Mouse (Mus musculus): Measurements from ENCODE around the gene Dnajb11. TPM values are rescaled to one million over a fixed set of nuclear protein-coding genes. Genes with fewer than 3 reads are reported as not detected.

Dnajb11 gene
- 10 to 100 TPM; 36.3 to 36.7 TPM for total RNA-seq (2021)
- long read RNA-seq, experiment 1, transcript Dnajb11-201 (10 exons, 1,927 nt): major isoform, 86 of 92 reads
- long read RNA-seq, experiment 1, partial matches to known transcripts: 2 of 92 reads
- long read RNA-seq, experiment 1, other reads (novel, unspliced or antisense): 4 of 92 reads
- long read RNA-seq, experiment 2, transcript Dnajb11-201 (10 exons, 1,927 nt): major isoform, 79 of 90 reads
- long read RNA-seq, experiment 2, partial matches to known transcripts: 3 of 90 reads
- long read RNA-seq, experiment 2, other reads (novel, unspliced or antisense): 8 of 90 reads

DNA sequence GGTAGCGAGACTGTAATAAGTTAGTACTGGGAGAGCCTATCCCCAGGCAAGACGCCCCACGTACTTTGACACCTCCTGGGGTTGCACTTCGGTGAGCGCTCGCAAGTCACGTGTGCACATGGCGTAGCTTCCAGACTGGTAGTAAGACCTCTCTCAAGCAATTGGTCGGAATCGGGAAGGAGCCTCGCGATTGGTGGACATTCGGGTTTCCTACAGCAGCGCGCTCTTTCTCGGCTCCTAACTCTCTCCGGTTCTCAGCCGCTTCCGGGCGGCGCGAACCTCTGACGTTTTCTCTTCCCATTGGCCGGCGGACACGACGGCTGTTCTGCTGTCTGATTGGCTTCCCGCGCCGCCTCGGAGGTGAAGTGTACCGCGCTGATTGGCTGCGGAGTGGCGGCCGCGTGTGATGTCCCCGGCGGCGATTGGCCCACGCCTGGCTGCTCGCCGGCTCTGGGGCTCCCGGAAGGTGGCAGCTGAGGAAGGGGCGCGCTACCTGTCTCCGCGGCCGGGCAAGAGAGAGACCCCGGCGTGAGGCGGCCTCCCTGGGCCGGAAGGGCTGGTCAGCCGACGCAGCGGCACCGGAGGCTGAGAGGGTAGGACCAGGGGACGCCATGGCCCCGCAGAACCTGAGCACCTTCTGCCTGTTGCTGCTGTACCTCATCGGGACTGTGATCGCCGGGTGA, at the start of gene Dnajb11, which contains the start of gene Tbccd1:
Gene Dnajb11 (plus strand): TSS at position 415 of the 683 bp plus-strand sequence.
Gene Tbccd1 (minus strand): TSS at position 239 of the 683 bp plus-strand sequence.
- DNase-seq: peak; percentile 96 to 97
- intact Hi-C loops (cut with DNase I): no loop called here

DNA sequence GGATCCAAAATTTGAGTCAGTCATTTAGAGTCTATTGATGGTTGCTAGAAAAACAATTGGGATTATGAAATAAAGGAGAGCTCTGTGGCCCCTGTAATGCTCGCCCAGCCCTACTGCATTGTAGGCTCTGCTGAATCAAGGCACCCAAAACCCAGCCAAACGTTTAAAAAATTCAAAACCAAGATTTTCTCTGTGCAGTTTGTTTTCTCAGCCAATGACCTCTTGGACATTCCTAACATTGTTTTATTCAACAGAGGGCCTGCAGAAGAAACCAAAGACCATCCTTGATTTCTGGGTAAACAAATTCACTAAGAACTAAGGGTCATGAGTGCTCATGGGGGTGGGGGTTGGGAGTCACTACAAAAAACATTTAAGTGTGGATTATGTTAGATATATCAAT, 46.2 kb upstream of the Dnajb11 start, which contains the start of gene Crygs:
Gene Crygs (minus strand): TSS at position 101 of the 400 bp plus-strand sequence.
- intact Hi-C loops (cut with DNase I): no loop called here
- DNase-seq: no peak

DNA sequence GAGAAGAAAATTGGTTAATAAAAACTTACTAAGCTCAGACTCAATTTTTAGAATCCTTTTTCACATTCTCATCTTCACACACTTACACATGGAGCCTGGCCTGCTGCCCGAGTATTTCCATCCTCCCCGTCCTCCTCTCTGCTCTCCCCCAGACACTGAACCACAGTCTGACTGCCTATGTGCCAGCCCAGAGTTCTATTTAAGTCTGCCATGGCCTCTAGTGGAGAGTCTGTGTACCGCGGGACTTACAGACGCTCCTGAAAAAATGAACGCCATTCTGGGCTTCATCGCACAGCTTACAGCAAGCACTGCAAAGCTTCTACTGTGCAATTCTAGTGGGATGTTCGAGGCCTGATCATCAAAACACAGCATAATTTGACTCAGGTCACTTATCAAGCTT, 36.9 kb upstream of the Dnajb11 start:
- intact Hi-C loops (cut with DNase I): no loop called here
- no peak for DNase-seq

DNA sequence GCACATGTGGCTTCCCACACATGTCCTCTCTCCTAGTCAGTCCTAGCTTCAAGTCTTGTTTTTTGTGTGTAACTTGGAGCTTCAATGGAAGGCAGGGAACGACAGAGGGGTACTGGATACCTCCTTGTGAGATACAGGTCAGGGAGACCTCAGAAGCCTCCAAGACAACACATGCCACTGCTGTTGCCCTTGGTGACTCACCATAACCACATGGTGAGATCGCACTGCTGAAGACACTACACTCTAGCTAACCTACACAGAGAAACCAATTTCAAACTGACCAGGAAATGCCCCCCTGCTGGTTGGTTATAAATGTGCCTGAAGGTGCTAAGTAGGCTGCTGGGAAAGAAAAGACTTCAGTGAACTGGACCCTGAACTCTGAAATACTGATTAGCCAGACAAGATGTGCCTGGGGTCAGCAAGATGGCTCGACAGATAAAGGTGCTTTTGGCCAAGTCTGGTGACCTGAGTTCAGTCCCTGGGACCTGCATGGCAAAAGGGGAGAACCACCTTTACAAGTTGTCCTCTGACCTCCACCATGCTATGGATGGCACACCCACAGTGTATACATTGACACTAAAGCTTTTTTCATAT, 24.6 kb upstream of the Dnajb11 start:
- DNase-seq: no peak
- intact Hi-C loops (cut with DNase I): no loop called here

DNA sequence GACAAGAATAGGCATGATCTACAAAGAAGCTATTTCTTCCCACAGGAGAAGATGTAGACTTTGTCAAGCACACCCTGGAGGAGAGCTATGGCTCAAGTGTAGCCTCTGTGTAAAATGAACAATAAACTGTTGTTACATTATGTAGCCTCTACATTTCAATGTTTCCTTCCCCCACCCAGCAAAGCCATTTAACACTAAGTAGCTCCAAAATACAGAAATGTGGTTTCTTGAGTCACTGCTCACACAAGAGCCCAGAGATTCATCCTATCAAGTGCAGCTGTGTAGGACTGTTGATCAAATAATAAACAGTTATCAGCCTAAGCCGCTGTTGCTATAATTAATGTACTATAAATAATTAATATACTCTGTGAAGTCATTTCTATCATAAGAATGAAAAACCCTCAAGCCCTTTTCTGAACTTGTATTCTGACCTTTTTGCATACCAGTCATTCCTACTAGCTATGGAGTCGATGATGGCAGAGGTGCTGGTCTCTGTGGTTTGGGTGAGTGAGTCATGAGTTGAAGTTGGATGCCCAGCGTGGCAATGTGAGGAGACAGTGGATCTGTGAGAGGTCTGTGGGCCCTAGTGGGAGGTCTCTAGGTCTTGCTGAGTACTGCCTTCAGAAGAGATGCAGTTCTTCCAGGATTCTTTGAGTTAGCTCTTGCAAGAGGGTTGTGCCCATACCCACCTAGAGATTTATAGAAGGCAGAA, 18.3 kb upstream of the Dnajb11 start:
- no peak for DNase-seq
- intact Hi-C loops (cut with DNase I): no loop called here

DNA sequence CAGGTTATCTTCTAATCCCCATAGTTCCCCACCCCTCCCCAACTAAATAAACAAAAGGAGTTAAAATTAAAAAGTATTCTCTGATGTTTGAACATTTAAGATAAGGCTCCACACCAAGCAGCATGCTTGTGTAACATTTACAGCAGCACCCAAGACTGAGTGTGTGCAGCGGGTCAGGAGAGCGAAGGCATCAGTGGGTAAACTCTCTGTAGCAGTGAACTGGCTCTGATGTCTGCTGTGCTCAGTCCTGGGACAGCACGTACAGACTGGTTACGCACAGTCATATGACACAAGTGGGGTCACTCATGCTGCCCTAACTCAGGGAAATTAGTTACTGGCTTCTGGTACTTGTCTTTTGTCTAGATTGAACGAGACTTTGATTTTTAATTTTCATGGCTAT, 14.8 kb upstream of the Dnajb11 start:
- no peak for DNase-seq
- intact Hi-C loops (cut with DNase I): no loop called here

DNA sequence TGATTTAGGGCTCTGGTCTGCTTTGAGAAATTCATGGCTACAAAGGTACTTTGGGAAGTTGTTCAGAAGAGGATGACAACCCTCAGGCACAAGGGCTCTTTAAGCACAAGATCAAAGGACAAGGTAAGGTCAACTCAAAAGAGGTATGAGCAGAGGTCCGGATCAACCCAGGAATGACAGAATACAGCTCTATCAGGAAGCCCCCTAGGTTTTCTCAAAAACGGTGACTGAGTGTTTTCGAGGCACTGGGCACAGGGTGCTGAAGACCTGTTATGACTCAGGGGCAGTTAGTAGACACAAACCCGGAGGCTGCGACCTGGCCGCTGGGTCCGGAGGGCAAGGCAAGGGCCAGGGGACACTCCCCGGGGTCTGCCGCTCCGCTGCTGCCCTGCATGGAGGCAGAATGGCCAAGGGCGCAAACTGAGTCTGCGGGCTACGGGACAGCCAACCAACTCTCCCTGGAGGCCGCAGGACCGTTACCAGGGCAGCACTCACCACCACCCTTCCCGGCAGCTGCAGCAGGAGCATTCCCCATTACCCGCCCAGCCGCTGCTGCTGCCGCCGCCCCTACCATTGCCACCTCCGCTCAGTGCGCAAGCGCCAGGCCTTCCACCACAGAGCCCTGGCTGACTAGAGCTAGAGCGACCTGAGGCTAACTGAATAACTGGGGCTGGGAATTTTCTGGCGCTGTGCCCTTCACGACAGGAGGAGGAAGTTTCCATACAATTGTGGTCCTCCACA, 13.4 kb upstream of the Dnajb11 start:
- intact Hi-C loops (cut with DNase I): no loop called here

DNA sequence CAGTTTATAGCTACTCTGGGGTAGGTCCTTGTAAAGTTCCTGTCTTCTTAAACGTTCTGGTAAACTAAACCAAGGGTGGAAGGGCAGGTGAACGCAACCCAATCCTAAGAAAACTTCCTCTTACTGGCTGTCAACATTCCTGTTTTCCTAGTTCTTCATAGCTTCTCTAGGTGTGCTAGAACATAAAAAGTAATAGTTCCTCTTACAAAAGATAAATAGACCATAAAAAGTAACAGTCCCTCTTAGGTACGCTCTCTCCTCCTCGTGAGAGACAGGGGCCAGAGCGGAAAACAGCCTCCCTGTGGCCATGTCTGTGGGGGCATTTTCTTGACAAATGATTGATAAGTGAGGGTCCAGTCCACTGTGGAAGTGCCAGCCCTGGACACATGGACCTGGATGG, 12.8 kb upstream of the Dnajb11 start:
- intact Hi-C loops (cut with DNase I): no loop called here
- DNase-seq: no peak

More for the DNA sequence above, 13.4 kb upstream of the Dnajb11 start:
- peak; percentile 52 to 70 for DNase-seq

DNA sequence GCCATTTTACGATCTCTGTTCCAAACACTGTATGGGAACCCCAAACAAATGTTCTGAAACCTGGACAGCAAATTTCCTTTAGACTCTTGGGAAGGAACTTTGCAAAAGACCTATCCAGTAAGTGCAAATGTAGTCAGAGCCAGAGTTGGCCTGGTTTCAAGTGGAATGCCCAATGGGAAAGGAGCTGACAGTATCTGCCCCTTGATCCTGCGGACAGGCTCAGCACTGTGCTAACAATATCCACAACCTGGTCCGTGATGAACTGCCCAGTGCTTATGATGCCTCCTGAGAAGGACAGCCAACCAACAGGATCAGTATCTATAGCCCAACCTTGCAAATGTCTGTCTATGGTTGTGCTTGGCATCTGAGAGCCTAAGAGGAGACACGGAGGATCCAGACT, 12.2 kb upstream of the Dnajb11 start:
- intact Hi-C loops (cut with DNase I): no loop called here
- DNase-seq: no peak

DNA sequence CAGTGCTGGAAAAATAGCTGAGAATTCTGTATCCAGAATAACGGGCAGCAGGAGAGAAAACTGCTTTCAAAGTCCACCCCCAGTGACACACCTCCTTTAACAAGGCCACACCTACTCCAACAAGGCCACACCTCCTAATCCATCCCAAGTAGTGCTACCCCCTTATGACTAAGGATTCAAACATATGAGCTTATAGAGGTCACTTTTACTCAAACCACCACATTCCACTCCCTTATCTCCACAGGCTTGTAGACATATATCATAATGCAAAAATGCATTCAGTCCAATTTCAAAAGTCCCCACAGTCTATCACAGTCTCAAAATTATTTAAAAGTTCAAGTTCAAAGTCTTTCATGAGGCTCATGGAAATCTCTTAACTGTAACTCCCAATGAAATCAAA, 10.0 kb upstream of the Dnajb11 start:
- no peak for DNase-seq
- intact Hi-C loops (cut with DNase I): no loop called here

DNA sequence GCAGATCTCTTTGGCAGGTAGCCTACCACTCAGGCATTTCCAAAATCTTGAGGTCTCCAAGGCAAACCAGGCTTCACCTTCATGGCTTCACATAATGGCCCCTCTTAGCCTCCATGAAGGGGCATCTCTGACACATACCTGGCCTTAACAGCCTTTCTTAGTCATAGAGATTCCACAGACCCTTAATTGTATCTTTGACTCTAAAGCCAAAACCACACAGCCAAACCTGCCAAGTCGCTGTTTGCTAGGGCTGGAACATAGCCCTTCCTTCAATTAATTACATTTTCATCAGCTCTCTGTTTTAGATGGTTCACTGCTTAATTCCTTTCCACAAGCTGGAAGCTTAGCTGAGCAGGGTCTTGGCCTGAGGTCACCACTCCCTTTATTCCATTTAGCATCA, 9.3 kb upstream of the Dnajb11 start:
- no peak for DNase-seq
- intact Hi-C loops (cut with DNase I): no loop called here

DNA sequence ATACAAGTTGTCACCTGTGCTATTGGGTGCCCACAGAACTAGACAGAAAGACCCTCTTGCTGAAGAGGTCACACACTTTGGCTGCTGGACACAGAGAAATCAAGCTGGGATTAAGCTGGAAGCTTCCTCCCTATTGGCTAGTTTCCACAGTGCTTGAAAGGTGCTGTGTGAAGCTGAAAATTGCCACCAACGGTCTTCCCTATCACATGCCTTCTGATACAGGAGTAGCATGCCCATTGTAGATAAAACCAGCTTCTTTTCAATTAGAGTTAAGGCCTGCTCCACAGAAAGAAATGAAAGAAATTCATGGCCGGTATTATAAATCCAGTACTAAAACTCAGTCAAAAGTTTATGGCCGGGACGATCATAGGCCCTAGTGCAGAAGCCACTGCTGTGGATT, 4.9 kb upstream of the Dnajb11 start:
- intact Hi-C loops (cut with DNase I): no loop called here

DNA sequence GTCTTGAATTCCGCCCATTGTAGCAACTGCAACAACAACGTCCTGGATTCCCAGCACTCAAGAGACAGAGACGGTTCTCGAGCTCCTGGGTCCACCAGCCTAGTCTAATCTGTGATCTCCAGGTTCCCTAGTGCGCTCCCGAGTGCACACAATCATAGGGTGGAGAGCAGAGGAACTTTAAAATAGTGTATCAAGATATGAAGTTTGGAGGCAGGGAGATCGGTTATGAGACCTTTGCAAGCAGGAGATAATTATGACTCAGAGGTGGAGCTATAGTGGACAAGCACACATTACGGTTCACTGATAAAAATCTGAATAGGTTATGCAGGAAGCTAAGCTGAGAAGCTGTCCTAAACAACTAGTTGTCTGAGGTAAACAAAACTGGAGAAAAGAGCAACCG, 872 bp upstream of the Dnajb11 start:
- intact Hi-C loops (cut with DNase I): no loop called here
- DNase-seq: no peak

More for the DNA sequence above, 4.9 kb upstream of the Dnajb11 start:
- DNase-seq: no peak

DNA sequence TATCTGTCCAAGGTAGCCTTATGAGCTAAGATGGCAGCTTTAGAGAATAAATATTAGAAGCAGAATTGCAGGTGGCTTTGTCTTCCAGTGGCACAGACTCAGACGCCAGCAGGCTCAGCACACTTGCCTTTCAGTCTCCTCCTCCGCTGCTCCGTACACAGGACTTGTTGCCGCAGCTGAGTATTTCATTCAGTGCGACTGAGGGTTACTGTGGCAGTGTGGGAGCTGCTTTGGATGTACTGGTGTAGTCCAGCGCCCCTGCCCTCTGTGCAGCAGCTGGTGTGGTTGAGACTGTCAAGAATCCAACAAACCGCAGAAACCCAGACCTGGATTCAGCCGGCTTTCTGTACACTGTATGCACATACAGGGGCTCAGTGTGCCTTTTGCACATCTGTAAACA, 14.8 kb downstream of the Dnajb11 start:
- no peak for DNase-seq
- intact Hi-C loops (cut with DNase I): no loop called here

DNA sequence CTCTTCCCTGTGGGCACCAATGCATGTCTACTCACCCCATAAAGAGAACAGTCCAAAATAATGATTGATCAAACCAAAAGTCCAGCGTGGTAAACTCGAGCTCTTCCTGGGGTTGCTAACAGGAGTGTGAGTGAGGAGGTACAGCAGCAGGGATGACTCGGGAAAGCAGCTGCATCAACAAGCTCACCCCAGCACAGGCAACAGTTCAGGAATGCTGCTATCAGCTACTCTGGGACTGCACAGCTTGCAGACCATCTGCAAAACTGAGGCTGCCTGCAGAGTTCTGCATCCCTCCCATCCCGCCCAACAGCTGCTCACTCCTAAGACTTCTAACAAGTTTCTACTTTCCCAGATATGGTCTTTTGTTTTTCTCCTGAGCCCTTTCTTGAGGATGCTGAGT, 15.7 kb downstream of the Dnajb11 start:
- intact Hi-C loops (cut with DNase I): no loop called here

DNA sequence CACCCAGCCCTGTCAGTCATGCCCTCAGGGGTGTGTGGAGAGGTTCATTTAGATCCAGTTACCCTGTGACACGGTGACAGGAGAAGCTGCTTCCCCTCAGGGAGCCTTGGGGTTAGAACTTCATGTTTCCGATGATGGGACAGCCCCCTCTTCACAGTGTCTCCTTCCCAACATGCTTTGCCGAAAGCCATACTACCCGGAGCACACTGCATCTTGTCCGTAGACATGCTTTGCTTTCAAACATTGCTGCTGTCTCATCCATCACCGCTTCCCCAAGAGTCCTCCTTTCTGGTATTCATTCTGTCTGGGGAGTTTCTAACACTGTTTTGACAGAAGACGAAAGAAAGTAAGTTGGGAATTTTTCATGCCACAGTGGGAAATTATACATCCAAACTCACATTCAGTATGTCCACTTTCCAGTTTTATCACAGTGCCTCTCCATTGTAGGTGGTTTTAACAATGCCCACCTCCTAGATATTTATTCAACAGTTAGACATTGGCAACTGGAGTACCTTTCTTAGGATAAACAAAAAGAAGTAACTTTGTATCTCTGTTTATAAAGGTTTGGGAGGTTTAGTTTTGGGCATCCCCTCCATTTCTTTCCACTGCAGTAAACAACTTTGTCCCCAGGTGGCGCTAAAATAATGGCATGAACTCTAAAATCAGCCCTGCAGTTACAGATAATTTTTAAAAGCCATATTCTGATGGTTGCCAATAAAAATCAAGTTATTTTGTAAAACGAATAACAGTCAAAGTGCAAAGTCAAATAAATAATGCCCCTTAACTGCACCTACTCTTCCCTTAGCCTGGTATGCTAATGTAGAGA, 18.8 kb downstream of the Dnajb11 start:
- intact Hi-C loops (cut with DNase I): loop anchor here (2.0 to 5.0 kb wide), 2 partner anchors 171 to 258 kb away; no protein-coding TSS in a partner anchor
- no peak for DNase-seq

More for the DNA sequence above, 15.7 kb downstream of the Dnajb11 start:
- no peak for DNase-seq

DNA sequence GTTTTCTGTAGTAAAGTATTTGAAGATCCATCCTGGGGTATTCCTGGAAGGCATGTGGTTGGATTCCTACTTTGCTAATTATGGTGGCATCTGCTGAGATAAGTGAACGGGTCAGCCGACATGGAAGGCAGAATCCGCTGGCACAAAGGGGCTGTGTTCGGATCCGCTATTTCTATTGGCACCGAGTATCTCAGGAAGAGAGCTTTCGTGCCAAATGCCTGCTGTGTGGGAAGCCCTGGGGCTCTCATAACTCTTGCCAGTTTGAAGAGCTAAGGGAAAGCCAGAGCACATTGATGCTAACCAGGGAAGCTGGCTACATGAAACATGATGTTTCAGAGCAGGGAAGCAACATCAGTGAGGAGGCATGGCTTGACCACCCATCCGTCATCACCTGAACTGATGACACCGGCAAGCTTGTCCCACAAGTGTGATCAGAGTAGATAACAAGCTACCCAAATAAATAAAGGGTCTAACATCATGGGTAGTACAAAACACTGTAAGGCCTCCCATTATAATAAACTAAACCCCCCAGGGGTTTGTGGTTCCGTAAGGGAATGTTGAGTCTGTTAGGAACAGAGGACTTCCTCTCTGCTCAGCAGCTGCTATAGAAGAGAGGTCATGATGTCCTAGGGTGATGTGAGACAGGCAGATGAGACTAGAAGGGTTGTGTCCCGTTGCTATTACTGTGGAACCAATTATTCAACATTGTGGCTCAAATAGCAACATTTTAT, 20.2 kb downstream of the Dnajb11 start:
- no peak for DNase-seq
- intact Hi-C loops (cut with DNase I): loop anchor here (2.0 to 5.0 kb wide), 2 partner anchors 169 to 257 kb away; no protein-coding TSS in a partner anchor

DNA sequence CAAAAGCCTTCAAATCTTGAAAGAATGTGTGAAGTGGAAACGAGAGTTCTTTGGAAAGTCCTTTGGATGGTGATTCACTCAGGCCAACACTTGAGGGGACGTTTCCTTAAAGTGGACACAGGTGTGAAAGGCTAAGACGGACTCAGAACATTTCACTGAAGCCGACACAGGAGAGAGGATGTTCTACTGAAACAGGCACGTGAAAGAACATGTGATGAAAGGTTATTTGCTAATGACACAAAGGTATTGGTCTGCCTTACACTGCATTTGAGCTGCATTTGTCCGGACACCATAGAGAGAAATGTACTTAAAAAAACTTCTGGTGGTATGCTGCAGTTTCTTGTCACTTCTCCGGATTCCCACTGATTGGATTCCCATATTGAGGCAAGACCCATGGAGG, 21.1 kb downstream of the Dnajb11 start:
- DNase-seq: no peak
- intact Hi-C loops (cut with DNase I): loop anchor here (5.0 kb wide), 1 partner anchor 169 kb away; no protein-coding TSS in a partner anchor

Measured in gastrocnemius, postnatal 36 days (tissue).